Mouse (Mus musculus) cerebellum, postnatal 4 days (tissue): ENCODE results near the gene Ascc2.
"Not testable (repeated sequence)": the region's sequence is repeated elsewhere in the genome, so short reads cannot be mapped to it uniquely, and the experiment has no call there.

Experiments used
- DNase-seq, 2 experiments: peaks; one replicate each; pipeline ENCODE4 v3.0.0; 2022; ENCODE audit warnings: low spot score in 2 of 2, mixed read lengths in 1 of 2

Gene Ascc2

DNA sequence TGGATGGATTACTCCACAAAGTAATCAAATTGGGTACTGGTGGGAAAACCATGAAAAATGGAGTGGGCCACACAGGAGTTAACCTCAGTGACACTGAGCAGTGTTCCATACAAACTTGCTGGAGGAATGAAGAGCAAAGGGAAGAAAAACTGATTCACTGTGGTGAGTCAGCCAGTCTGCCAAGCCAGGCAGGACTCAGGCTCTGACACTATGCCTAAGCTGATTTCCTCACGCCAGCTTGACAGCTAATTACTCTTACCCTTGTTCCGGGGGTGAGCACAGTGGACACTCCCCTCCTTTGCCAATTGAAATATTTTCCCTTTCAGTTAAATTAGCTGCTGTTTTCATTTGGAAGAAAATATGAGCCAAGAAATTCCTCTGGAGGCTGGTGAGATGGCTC is 4.1 kb upstream of the Ascc2 start:
- no peak for DNase-seq

DNA sequence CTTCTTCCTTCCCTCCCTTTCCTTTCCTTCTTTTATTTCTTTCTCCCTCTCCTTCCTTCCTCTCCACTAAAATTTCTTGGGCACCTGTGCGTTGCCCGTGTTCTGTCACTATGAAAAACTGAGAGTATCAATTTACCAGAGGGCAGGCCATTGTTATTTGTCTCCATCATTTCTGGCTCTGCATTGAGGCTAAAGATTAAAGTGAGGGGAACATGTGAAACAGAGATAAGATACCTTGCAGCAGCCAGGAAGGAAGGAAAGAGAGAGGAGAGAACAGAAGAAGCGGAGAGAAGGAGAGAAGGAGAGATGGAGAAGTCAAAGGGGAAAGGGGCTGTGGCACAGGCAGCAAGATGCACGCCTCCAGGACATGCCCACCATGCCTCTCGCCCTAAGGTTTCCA is 3.2 kb upstream of the Ascc2 start:
- DNase-seq: no peak

DNA sequence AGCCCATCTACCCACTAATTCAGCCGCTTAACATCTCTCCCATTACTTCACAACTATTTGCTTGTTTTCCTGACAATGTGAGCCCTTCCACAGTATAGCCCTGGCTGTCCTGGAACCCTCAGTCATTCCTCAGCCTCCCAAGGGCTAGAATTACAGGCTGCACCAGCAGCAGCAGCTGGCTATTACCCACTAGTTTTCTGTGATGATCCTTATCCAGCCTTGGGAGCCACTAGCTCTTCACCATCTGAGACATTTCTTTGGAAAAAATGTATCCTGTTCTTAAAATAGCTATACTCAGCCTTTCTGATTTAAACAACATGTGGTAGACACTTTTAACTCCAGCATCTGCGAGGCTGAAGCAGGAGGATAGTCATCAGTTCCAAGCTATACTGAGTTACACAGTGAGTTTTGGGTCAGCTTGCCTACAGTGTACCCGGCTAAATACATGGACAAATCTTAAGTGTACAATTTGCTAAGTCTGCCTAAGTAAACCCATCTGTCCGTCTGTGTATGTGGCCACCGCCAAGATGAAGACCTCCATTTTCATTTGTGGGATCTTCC is 685 bp upstream of the Ascc2 start:
- no peak for DNase-seq

DNA sequence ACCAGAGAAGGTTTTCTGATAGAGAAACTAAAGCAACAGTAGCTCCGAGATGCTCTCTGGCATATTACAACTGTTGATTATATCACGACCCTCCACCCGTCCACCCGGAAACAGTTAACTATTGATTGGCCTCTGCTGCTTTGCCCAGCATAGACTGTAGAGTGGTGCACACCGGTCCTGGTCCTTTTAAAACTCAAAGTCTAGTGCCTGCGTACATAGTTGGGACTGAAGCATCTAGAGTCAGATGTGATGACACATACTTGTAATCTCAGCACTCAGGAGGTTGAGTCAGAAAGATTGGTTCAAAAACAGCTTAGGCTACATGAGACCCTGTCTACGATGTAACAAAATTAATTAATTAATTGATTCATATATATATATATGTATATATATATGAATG is 714 bp downstream of the Ascc2 start:
- no peak for DNase-seq

DNA sequence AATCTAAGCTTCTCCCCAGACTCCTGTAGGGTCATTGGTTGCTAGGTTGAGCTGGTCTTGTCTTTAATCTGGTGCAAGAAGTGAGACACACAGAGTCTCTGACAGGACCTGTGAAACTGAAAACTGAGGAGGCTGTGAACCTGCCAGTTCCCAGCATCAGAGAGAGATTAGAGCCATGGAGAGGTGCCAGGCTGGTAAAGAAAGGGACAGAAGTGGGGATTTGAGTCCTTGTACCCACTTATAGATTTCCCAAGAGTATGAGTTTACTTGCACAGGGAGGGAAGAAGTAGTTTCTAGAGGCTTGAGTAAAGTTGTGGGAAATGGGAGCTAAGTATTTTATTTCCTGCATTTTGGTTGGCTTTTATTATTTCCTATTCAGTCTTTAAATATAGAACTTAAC is 3.6 kb downstream of the Ascc2 start:
- DNase-seq: no peak

DNA sequence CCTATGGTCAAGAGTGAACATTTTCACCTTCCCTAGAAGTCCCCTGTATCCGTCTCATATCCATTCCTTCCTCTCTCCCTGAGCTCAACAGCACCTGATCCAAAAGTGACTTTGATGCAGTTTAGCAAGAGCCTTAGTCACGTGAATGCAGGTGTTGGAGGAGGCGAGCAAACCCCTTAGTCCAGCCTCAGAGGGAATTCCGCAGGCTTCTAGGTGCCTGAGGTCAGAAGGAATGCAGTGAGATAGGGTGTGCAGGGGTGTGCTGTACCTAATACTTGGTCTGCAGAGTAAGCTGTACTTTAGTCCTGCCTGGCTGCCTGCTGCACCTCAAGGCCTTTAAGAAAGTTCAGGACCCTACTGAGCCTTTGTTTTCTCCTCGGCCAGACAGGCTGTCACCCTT is 6.2 kb downstream of the Ascc2 start:
- DNase-seq: no peak

DNA sequence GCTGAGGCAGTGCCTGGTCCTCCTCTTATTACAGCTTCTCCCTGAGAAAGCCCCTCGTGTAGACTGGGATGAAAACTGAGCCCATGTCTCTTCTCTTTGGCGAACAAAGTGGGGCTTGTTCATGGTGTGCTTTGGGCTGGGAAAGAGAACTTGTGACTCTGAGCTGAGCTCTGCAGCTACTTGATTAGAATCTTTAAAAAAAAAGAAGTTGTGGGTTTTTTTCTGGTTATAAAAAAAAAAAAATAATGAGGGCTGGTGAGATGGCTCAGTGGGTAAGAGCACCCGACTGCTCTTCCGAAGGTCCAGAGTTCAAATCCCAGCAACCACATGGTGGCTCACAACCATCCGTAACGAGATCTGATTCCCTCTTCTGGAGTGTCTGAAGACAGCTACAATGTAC is 7.6 kb downstream of the Ascc2 start:
- not testable (repeated sequence) for DNase-seq

DNA sequence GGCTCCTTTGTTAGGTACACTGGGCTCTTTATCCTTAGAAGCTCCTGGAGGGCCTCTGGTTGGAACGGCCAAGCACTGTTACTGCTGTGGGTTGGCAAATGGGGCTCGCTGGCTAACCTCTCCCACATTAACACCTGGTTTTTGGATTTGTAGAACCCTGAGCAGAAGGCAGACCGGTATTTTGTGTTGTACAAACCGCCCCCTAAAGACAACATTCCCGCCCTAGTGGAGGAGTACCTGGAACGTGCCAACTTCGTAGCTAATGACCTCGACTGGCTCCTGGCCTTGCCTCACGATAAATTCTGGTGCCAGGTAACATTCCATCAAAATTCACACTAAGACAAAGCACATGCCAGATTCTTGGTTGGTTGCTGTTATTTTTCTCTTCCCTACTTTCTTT is 8.9 kb downstream of the Ascc2 start:
- DNase-seq: no peak

DNA sequence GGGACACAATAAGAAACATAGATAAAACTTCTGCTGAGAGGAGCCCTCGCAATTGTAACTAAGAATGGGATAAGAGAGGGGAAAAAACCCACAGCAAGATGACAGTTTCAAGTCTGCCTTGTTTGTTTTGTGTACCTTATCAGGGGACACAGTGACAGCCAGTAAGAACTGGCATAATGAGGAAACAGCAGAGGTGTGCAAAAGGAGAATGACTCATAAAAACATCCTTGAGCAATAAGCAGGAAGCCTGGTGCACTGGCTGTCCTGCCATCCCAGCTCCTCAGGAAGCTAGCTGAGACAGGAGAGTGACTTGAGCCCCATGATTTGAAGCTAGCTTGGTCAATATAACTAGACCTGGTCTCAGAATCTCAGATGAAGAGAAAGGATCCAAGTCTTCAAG is 22.3 kb downstream of the Ascc2 start:
- no peak for DNase-seq

DNA sequence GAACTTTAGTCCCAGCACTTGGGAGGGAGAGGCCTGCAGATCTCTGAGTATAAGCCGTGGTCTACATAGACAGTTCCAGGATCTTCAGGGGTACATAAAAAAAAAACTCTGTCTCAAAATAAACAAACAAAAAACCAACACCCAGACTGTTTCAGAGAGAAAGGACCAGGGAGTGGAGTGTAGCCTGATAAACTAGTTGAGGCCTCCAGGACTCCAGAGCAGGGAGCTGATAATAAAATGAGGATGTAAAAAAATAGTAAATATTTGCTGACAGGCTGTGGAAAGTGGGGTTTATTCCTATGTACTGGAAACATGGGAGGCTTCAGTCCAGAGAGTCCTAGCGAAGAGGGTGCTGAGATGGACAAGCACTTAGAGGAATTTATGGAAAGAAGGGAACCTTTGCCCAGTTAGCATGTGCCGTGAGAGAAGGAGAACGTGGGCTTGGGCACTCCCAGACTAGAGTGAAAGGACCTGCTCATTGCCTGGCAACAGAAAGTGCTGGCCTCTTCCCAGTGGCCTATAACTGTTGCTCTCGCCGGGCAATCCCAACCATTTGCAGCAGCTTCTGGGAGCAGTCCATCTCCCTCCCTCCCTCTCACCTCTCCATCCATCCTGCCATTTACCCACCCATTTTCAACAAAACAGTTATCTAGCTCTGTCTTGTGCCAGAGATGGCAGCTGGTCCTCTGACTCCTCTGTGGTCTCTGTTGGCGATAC is 22.9 kb downstream of the Ascc2 start:
- DNase-seq: no peak

DNA sequence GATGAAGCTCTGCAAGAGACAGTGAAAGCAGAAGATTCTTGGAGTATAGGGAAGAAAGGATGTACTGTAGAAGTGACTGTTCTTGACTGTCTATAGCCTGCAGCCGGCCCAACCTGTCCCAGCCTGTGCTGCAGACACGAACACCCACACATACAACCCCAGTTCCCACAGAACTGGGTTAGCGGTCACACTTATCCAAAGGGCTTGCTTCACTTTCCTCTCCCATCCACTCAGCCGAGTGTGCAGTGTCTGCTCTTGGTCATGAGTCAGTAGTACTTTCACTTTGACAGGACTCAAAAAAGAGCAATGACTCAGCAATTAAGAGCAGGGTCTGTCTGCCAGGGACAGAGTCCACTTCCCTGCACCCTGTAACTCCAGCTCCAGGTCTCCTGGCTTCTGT is 23.8 kb downstream of the Ascc2 start:
- DNase-seq: no peak

DNA sequence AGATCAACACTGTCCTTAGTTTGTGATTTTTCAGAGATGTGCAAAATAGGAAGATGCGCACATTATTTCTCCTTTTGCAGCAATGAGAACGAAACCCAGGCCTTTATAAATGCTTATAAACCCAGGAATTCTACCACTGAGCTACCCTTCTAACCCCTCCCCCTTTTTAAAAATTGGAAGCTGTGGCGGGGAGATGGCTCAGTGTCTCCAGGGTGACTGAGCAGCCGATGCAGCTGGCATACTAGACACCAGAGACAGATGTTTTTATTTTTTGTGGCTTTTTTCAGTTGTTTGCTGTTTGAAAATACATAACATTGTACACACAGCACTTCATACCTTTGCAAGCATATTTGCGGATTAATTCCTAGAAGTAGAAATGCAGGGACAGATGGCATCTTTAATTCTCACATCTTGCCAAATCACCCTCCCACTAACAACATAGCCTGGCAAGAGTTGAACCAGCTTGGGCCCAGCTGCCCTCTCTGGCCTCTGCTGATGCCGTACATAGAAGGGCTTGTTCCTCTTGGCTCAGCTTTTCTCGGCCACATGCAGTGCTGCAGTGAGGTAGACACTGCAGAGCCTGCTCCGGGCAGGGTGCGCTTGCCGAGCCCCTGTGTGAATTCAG is 24.4 kb downstream of the Ascc2 start:
- DNase-seq: peak in 1 of 2 experiments; percentile 40

DNA sequence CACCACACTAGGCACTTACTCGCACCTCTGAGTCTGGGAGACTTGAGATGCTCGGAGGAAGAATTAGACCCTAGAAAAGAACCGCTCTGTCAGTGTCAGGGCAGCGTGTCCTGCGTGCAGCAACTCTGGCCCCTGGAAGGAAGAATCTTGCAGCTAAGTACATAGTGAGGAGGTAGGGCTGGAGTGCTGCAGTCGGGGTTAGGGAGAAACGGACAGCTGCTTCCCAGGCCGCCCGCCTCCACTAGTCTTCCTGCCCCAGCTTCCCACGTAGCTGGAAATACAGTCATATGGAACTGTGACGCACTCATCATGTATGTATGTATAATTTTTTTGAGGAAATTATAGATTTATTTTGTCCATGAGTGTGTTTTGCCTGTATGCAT is 24.9 kb downstream of the Ascc2 start:
- DNase-seq: no peak

DNA sequence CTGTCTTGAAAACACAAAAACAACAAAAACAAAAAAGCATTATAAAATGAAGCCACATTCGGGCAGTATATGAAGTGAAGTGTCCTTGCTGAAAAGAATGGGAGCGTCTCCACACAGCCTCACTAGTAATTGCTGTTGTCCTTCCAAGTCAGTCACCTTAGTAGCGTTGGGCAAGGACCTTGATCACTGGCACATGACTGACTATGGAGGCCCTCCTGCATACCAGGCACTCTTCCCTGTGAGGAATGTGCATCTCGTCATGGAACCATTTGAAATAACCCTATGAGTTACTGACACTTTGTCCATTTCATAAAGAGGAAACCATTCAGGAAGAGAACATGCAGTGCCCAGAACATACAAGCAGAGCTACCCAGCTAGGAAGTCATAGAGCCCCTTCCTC is 34.2 kb downstream of the Ascc2 start:
- no peak for DNase-seq

DNA sequence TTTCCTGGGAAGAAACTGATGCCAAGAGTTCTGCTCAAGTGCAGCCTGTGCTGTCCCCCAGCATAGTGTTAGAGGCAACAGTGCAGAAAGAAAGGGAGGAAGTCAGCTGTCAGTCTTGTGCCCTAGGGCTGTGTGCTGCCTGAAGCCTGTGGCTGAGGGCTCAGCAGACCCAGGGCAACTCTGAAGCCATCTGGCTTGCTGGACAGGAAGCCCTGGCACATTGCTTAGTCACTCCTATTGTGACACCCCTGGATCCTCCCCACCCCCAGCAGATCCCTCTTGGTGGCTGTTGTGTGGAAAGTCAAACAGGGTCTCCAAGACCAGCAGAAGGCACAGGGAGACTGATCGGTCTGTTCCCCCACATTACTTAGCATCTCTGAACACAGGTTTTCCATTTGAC is 37.0 kb downstream of the Ascc2 start:
- DNase-seq: no peak

DNA sequence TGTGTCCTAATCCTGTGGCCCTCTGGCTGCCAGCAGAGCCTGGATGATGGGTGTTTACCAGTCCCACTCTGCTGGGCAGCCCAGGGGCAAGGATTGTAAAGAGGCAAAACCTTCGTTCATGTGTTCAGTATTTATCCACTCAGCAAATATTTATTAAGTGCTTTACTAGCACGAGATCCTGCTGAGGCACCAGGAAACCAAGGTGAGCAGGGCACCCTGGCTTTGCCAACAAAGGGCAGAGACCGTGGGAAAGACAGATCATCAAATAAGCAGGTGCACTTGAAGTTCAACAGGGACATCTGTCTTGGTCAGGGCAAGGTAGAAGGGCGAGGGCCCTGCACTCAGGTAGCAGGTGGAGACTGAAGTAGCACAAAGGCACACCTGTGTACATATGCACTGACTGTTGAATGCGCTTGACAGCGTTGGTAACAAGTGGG is 37.6 kb downstream of the Ascc2 start:
- no peak for DNase-seq

DNA sequence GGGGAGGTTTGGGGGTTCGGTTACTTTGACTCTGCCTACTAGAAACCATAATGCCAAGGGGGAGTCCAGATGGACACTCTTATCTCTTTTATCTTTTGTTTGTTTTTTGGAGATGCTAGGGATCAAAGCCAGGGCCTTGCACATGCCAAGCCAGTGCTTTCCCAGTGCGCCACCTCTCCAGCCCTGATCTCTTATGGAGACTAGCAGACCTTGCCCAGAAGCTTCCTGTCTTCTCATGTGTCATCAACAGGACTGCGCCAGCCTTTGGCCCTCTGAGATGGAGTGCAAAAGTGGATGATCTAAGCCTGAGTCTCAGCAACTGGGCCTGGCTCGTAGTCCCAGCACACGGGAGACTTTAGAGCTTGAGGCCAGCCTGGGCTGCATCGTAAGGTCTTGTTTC is 38.1 kb downstream of the Ascc2 start:
- no peak for DNase-seq

DNA sequence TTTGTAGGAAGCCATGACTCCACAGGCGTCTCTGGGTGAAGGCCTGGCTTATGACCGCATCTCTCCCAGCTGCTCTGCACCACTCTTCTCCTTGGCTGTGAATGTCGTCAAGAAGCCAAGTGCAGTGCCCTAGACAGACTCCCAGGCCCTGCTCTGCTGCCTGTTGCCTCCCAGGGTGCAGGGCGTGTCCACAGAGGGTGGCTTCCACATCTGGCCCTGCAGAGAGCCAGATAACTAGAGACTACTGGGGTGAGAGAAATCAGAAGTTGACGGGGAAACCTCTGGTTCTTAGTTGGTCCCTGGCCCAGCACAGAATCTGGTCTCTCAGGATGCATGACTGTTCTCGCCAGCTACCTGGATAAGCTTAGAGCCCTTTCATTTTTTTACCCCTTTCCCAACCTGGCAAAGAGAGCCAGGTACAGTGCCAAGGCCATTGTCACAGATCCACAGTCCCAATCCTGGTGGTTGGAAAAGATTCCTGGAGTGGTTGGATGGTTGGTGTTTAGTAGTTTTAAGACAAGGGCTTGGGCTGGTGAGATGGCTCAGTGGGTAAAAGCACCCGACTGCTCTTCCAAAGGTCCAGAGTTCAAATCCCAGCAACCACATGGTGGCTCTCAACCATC is 39.8 kb downstream of the Ascc2 start:
- DNase-seq: no peak

DNA sequence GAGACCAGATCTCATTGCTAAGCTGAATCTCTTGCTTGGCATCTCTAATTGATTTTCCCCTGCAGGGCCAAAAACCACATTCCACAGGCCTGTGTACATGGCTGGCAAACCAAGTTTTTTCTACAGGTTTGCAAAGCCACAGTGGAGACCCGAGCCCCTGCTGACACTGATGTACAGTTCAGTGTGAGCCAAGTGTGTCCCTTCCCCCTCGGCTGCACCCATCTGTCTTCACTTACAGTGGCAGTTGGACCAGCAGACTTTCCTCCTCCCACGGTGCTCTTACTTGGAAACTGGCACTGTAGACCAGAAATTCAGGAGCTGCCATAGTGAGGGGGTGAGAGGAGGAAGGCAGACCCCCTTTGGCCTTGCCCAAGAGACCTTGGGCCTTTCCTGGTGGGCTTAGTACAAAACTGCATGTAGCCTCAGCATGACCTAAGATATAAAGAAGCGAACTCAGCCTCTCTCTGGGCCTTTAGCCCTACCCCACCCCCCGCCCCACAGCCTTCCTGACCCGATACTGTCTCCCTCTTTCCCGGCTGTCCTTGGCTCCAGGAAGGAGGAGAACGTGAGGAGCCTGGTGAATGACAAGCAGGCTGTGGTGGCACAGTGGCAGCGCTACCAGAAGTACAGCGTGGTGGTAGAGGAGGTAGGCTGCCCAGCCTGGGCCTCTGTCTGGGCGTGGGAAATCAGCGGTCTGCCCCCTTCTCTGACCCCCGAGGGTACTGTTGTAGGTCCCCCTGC is 41.3 kb downstream of the Ascc2 start:
- peak in 1 of 2 experiments; percentile 41 for DNase-seq

DNA sequence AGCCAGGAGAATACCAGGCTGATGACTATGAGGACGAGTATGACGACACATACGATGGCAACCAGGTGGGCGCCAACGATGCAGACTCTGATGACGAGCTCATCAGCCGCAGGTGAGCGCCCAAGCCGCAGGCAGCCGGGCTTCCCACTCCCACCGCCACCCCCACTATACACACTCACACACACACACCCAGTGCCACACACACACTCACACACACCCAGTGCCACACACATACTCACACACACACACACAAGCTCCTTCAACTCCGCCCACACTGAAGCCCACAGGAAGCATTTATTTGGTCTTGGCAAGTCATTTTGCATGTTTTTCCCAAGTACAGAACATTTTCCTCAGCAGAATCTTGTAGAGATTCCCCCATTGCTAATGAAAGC is 41.9 kb downstream of the Ascc2 start:
- DNase-seq: no peak

DNA sequence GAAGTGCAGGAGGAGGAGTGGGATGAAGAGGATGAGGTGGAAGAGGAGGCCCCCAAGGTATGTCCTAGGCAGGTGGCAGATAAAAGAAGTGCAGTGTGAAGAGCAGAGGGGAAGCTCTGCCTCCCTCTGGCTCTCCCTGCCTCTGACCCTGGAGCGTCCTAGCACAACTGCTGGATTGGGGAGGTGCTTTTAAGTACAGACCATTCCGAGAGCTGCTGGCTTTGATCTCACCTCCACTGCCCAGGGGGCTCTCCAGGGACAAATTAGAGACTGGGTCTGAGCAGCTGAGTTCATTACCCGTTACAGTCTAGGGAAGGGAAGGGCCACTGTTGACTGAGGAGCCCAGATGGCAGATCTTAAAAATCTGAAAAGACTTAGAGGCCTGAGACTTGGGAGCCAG is 42.6 kb downstream of the Ascc2 start:
- no peak for DNase-seq

DNA sequence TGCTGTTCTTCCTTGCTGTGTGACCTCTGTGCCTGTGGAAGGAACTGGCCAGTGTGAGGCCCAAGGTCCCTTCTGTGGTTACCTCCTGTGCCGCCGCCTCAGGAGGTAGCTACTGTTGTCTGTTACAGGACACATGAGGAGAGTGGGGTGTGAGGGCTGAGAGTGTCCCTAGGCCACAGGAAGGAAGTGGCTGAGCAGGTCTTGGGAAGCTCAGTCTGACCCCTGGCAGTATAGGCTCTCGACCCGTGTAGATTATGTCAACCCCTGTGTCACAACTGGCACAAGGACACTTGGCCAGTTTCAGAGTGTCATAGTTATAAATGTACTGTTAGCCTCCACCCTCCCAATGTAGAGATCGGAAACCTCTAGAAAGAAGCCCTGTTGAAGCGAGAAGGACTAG is 46.0 kb downstream of the Ascc2 start:
- no peak for DNase-seq
